Mouse (Mus musculus): Measurements from ENCODE around the gene Cog6. TPM values are rescaled to one million over a fixed set of nuclear protein-coding genes. Genes with fewer than 3 reads are reported as not detected.

Gene Cog6
- polyA plus RNA-seq, 1 experiment from 2014 or later: 53.2 TPM

Other genes with a start within 250 kb of the Cog6 start
- 28.9 and 33.4 TPM in 2 replicates for gene Lhfp, start 24.3 kb upstream of the Cog6 start, polyA plus RNA-seq (2016; fragmentation: Nextera tagmentation; extraction: Ambion mirVana)